Mouse (Mus musculus) thymus, adult 2 months (tissue): ENCODE data around the gene Bag1. TPM values are rescaled to one million over a fixed set of nuclear protein-coding genes. Genes with fewer than 3 reads are reported as not detected.
A peak's percentile ranks its signal among the peaks of the same experiment; 100 is the strongest.

Experiments
- DNase-seq: peaks from one replicate; pipeline ENCODE4 v3.0.0; 2021
- H3K27ac ChIP-seq: fragments of 200-500 bp; 2 replicates; pipeline ENCODE4 v1.5.1; 2012; ENCODE audit warnings: low read length, control low read depth; ENCODE audit not compliant: control insufficient read depth, insufficient read depth
- H3K27me3 ChIP-seq: fragments of 200-500 bp; 2 replicates; pipeline ENCODE4 v1.6.1; 2012; ENCODE audit warnings: mild to moderate bottlenecking, low read length, moderate library complexity, mixed read lengths; ENCODE audit not compliant: control insufficient read depth, insufficient read depth
- H3K36me3 ChIP-seq: fragments of 200-500 bp; 2 replicates; pipeline ENCODE4 v1.6.1; 2012; ENCODE audit warnings: mild to moderate bottlenecking, low read length, moderate library complexity; ENCODE audit not compliant: control insufficient read depth, insufficient read depth
- H3K4me1 ChIP-seq: fragments of 200-500 bp; replicated peaks from 2 replicates; pipeline ENCODE4 v1.6.1; 2012; ENCODE audit warnings: low read length; ENCODE audit not compliant: control insufficient read depth, insufficient read depth
- H3K4me3 ChIP-seq: fragments of 200-500 bp; 2 replicates; pipeline ENCODE4 v1.5.1; 2012; ENCODE audit warnings: mild to moderate bottlenecking, low read length, control low read depth, moderate library complexity; ENCODE audit not compliant: control insufficient read depth, insufficient read depth
- CTCF ChIP-seq: fragments of 200-500 bp; IDR thresholded peaks from 2 replicates; pipeline ENCODE4 v1.5.1; 2012; ENCODE audit warnings: mild to moderate bottlenecking, control low read depth, low read length, moderate library complexity, borderline replicate concordance; ENCODE audit not compliant: control insufficient read depth, poor library complexity, insufficient read depth; ENCODE audit errors: extremely low read depth
- POLR2A ChIP-seq: fragments of 200-500 bp; IDR thresholded peaks from 2 replicates; pipeline ENCODE4 v1.6.1; 2012; ENCODE audit warnings: mild to moderate bottlenecking, low read length, control low read depth, moderate library complexity; ENCODE audit not compliant: control insufficient read depth, poor library complexity, insufficient read depth; ENCODE audit errors: extremely low read depth
- WGBS: fragments of 180-500 bp; shearing (Covaris S2); methylation state at CpG from one replicate; pipeline ENCODE4 v1.1.7; 2018; 5-methylcytosine and 5-hydroxymethylcytosine counted together
- polyA plus RNA-seq: library from polyadenylated mRNA; depleted of rRNA; stranded (reverse); fragments of >200 nt; gene quantifications from 2 replicates; pipeline ENCODE4 v1.2.3, GENCODE M21; 2012

Bag1 gene
- polyA plus RNA-seq, 1 experiment: 94.5 TPM

- Histone ChIP-seq H3K27ac (no peak overlapping the region), H3K27me3 (no peaks in the 10 kb centered on the region), H3K4me3 (no peak overlapping the region), H3K4me1 (no peaks in the 10 kb centered on the region), H3K36me3 (no peaks in the 10 kb centered on the region)
- DNase-seq: no peak
- TF ChIP-seq CTCF (no peak), POLR2A (no peak)
- 73% methylated on average over 20 of the region's 20 CpGs for WGBS
Observed at GRCm38 (mm10) chr4:40908261-40908969, 39.7 kb downstream of the Bag1 start.

GRCm38 (mm10) chr4:40906298-40906697, 41.8 kb downstream of the Bag1 start:
- no peaks in the 10 kb centered on the region for H3K27me3 ChIP-seq
- H3K4me1 ChIP-seq: no peaks in the 10 kb centered on the region; the same call in 1 of the 2 replicates
- DNase-seq: peak; percentile 22
- H3K27ac ChIP-seq: no peak overlapping the region
- no peak overlapping the region for H3K4me3 ChIP-seq
- WGBS: 52% methylated on average over 1 of the region's 1 CpGs
- no peaks in the 10 kb centered on the region for H3K36me3 ChIP-seq
- TF ChIP-seq CTCF: no peak
- no peak for TF ChIP-seq POLR2A

- Histone ChIP-seq H3K27ac (no peak overlapping the region), H3K36me3 (no peaks in the 10 kb centered on the region), H3K4me3 (no peak overlapping the region), H3K27me3 (no peaks in the 10 kb centered on the region), H3K4me1 (no peaks in the 10 kb centered on the region; the same call in none of the 2 replicates)
- 92% methylated on average over 4 of the region's 4 CpGs for WGBS
- DNase-seq: no peak
- TF ChIP-seq CTCF (no peak), POLR2A (no peak)
Observed at GRCm38 (mm10) chr4:40900612-40901011, 47.5 kb downstream of the Bag1 start.

GRCm38 (mm10) chr4:40900071-40900470, 48.0 kb downstream of the Bag1 start:
- DNase-seq: no peak
- WGBS: 98% methylated on average over 3 of the region's 3 CpGs
- H3K36me3 ChIP-seq: no peaks in the 10 kb centered on the region
- TF ChIP-seq POLR2A: no peak
- no peak for TF ChIP-seq CTCF
- H3K27me3 ChIP-seq: no peaks in the 10 kb centered on the region
- H3K4me3 ChIP-seq: no peak overlapping the region
- no peak overlapping the region for H3K27ac ChIP-seq
- no peaks in the 10 kb centered on the region; the same call in none of the 2 replicates for H3K4me1 ChIP-seq

GRCm38 (mm10) chr4:40899264-40899663, 48.8 kb downstream of the Bag1 start:
- Histone ChIP-seq H3K4me3 (no peak overlapping the region), H3K27me3 (no peaks in the 10 kb centered on the region), H3K36me3 (no peaks in the 10 kb centered on the region), H3K4me1 (no peaks in the 10 kb centered on the region; the same call in none of the 2 replicates), H3K27ac (no peak overlapping the region)
- DNase-seq: no peak
- 94% methylated on average over 2 of the region's 2 CpGs for WGBS
- TF ChIP-seq POLR2A (no peak), CTCF (no peak)

- DNase-seq: no peak
- H3K27me3 ChIP-seq: no peaks in the 10 kb centered on the region
- H3K4me1 ChIP-seq: no peaks in the 10 kb centered on the region; the same call in none of the 2 replicates
- H3K27ac ChIP-seq: no peak overlapping the region
- WGBS: 94% methylated on average over 6 of the region's 6 CpGs
- no peaks in the 10 kb centered on the region for H3K36me3 ChIP-seq
- H3K4me3 ChIP-seq: no peak overlapping the region
- TF ChIP-seq POLR2A (no peak), CTCF (no peak)
Observed at GRCm38 (mm10) chr4:40898476-40899044, 49.5 kb downstream of the Bag1 start.
